Mouse (Mus musculus): ENCODE data around the gene Clcn6. TPM values are rescaled to one million over a fixed set of nuclear protein-coding genes. Genes with fewer than 3 reads are reported as not detected.

Clcn6 gene
- polyA plus RNA-seq, 1 experiment from 2014 or later, result 6.0 TPM

- 38% methylated on average over 5 of the region's 5 CpGs for WGBS
- no peak overlapping the region for H3K4me3 ChIP-seq (ENCODE audit: low read length)
- peaks cover 8% of the 10 kb centered on the region; the same call in 1 of the 2 replicates for H3K4me1 ChIP-seq (ENCODE audit: control insufficient read depth, insufficient read depth, low read length)
- H3K27me3 ChIP-seq (ENCODE audit: control insufficient read depth, insufficient read depth, low read length), result no peaks in the 10 kb centered on the region
- no peak overlapping the region for H3K27ac ChIP-seq (ENCODE audit: low read depth, low read length)
- no peak overlapping the region for H3K4me2 ChIP-seq (replicated peaks; ENCODE audit: low read depth, low read length)
- H3K9ac ChIP-seq (ENCODE audit: low read depth, low read length), result no peak overlapping the region
- no peak for ATAC-seq (ENCODE audit: low FRiP score, low TSS enrichment)
- H3K9me3 ChIP-seq (ENCODE audit: control insufficient read depth, low read length), result no peaks in the 10 kb centered on the region
- H3K36me3 ChIP-seq (ENCODE audit: control insufficient read depth, insufficient read depth, low read length), result no peaks in the 10 kb centered on the region
These were observed 32.9 kb upstream of the Clcn6 start for GRCm38 (mm10) chr4:148071508-148071907.

GRCm38 (mm10) chr4:148069602-148070218, 31.1 kb upstream of the Clcn6 start:
- no peaks in the 10 kb centered on the region for H3K36me3 ChIP-seq (ENCODE audit: control insufficient read depth, insufficient read depth, low read length)
- no peak overlapping the region for H3K27ac ChIP-seq (ENCODE audit: low read depth, low read length)
- WGBS, result 85% methylated on average over 9 of the region's 9 CpGs
- no peak overlapping the region for H3K4me2 ChIP-seq (replicated peaks; ENCODE audit: low read depth, low read length)
- H3K27me3 ChIP-seq (ENCODE audit: control insufficient read depth, insufficient read depth, low read length), result no peaks in the 10 kb centered on the region
- H3K9me3 ChIP-seq (ENCODE audit: control insufficient read depth, low read length), result no peaks in the 10 kb centered on the region
- no peak overlapping the region for H3K4me3 ChIP-seq (ENCODE audit: low read length)
- H3K9ac ChIP-seq (ENCODE audit: low read depth, low read length), result no peak overlapping the region
- no peak for ATAC-seq (ENCODE audit: low FRiP score, low TSS enrichment)
- peaks cover 11% of the 10 kb centered on the region for H3K4me1 ChIP-seq (ENCODE audit: control insufficient read depth, insufficient read depth, low read length)

DNA sequence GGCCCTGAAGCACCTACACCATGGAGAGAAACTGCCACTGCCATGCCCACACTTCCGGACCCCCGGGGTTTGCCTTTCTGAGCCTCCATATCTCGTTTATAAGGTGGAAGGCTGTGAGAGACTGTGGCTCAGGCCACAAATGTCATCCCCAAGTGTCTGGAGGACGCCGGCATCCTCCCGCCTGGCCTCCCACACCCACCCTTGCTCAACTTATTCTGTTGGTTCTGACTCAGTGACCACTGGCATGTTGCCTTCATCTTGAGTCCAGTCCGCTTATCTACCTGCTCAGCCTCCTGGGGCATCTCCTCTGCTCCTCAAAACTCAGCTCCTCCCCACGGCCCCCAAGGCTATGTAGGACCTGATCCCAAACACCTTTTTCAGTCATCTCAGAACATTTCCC, 28.7 kb upstream of the Clcn6 start:
- no peaks in the 10 kb centered on the region for H3K36me3 ChIP-seq (ENCODE audit: control insufficient read depth, insufficient read depth, low read length)
- H3K4me1 ChIP-seq (ENCODE audit: control insufficient read depth, insufficient read depth, low read length), result peaks cover 11% of the 10 kb centered on the region
- no peak overlapping the region for H3K9ac ChIP-seq (ENCODE audit: low read depth, low read length)
- no peaks in the 10 kb centered on the region for H3K9me3 ChIP-seq (ENCODE audit: control insufficient read depth, low read length)
- no peak for ATAC-seq (ENCODE audit: low FRiP score, low TSS enrichment)
- WGBS, result 74% methylated on average over 8 of the region's 8 CpGs
- H3K4me3 ChIP-seq (ENCODE audit: low read length), result no peak overlapping the region
- no peak overlapping the region for H3K27ac ChIP-seq (ENCODE audit: low read depth, low read length)
- no peaks in the 10 kb centered on the region for H3K27me3 ChIP-seq (ENCODE audit: control insufficient read depth, insufficient read depth, low read length)
- no peak overlapping the region for H3K4me2 ChIP-seq (replicated peaks; ENCODE audit: low read depth, low read length)

DNA sequence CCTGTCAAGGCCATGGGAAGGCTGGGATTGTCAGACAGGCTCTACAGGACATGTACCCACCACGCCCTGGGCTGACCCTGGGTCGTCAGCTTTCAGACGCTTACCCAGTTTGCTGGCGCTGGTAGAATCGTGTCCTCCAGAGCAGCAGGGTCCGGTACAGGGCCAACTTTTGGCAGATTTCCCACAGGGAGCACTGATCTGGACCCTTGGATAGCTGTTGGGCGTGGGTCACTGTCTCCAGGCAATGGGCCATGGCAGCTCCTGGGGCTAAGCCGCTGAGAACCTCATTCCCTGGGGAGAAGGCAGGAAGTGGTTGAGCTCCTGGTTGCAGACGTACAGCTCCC, 27.8 kb upstream of the Clcn6 start:
- H3K4me2 ChIP-seq (replicated peaks; ENCODE audit: low read depth, low read length), result no peak overlapping the region
- H3K9me3 ChIP-seq (ENCODE audit: control insufficient read depth, low read length), result no peaks in the 10 kb centered on the region
- H3K4me3 ChIP-seq (ENCODE audit: low read length), result no peak overlapping the region
- H3K36me3 ChIP-seq (ENCODE audit: control insufficient read depth, insufficient read depth, low read length), result no peaks in the 10 kb centered on the region
- 40% methylated on average over 9 of the region's 9 CpGs for WGBS
- H3K4me1 ChIP-seq (ENCODE audit: control insufficient read depth, insufficient read depth, low read length), result peaks cover 11% of the 10 kb centered on the region
- H3K27me3 ChIP-seq (ENCODE audit: control insufficient read depth, insufficient read depth, low read length), result no peaks in the 10 kb centered on the region
- no peak overlapping the region for H3K27ac ChIP-seq (ENCODE audit: low read depth, low read length)
- no peak overlapping the region for H3K9ac ChIP-seq (ENCODE audit: low read depth, low read length)
- peak; percentile 32; the same call in 1 of the 2 replicates for ATAC-seq (ENCODE audit: low FRiP score, low TSS enrichment)

DNA sequence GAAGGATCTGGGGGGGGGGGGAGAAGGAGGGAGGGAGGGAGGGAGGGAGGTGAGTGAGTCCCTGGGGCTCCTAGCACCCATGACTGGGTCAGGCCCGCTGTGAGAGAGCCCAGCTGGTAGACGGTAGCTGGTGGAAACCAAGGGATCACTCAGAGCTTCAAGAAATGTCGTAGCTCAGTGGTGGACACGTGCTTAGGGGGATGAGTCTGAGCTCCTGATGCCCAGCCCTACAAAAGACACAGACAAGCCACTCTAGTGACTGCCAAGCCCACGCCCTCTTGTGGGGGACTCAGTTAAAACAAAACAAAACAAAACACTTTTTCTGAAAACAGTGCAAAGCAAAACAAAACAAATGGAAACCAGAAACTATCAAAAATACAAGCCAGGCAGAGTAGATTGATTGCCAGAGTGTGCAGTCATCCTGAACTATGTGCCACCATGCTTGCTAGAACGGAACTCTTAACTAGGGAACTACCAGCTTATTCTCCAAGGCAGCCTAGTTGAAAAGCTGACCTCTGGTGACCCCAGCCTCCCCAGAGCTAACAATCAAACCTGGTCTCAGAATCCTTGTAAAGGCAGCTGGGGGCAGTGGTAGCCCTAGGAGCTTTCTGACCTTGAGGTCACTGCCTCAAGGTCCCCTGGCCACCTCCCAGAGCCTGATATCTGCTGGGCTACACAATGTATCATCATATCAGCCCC, 27.2 kb upstream of the Clcn6 start:
- Histone ChIP-seq H3K36me3 (ENCODE audit: control insufficient read depth, insufficient read depth, low read length) (no peaks in the 10 kb centered on the region), H3K4me2 (replicated peaks; ENCODE audit: low read depth, low read length) (no peak overlapping the region), H3K27ac (ENCODE audit: low read depth, low read length) (no peak overlapping the region), H3K9ac (ENCODE audit: low read depth, low read length) (no peak overlapping the region), H3K27me3 (ENCODE audit: control insufficient read depth, insufficient read depth, low read length) (no peaks in the 10 kb centered on the region), H3K4me3 (ENCODE audit: low read length) (no peak overlapping the region), H3K4me1 (ENCODE audit: control insufficient read depth, insufficient read depth, low read length) (peaks cover 11% of the 10 kb centered on the region), H3K9me3 (ENCODE audit: control insufficient read depth, low read length) (no peaks in the 10 kb centered on the region)
- 20% methylated on average over 6 of the region's 6 CpGs for WGBS
- ATAC-seq (ENCODE audit: low FRiP score, low TSS enrichment), result peak; percentile 68; the same call in 1 of the 2 replicates

DNA sequence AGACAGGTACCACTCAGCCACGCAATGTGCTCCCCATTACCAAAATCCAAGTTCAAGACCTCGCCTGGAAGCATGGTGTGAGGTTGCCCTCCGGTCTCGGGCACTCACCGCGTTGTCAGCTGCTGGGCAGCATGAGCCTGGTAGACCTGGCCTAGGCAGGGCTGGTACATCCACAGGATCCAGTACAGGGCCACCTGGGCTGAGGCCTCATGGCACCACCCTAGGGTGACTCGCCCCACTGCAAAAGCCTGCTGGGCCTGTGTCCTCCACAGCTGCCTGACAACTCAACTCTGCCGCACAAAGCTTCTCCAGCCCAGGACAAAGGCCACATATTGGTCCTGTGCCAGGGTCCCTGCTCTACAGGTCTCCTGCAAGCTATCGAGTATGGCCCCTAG, 22.5 kb upstream of the Clcn6 start:
- WGBS, result 91% methylated on average over 9 of the region's 9 CpGs
- Histone ChIP-seq H3K4me1 (ENCODE audit: control insufficient read depth, insufficient read depth, low read length) (peaks cover 3% of the 10 kb centered on the region), H3K4me3 (ENCODE audit: low read length) (no peak overlapping the region), H3K9me3 (ENCODE audit: control insufficient read depth, low read length) (no peaks in the 10 kb centered on the region), H3K9ac (ENCODE audit: low read depth, low read length) (no peak overlapping the region), H3K27me3 (ENCODE audit: control insufficient read depth, insufficient read depth, low read length) (no peaks in the 10 kb centered on the region), H3K27ac (ENCODE audit: low read depth, low read length) (no peak overlapping the region), H3K36me3 (ENCODE audit: control insufficient read depth, insufficient read depth, low read length) (peaks cover 26% of the 10 kb centered on the region), H3K4me2 (replicated peaks; ENCODE audit: low read depth, low read length) (no peak overlapping the region)
- ATAC-seq (ENCODE audit: low FRiP score, low TSS enrichment), result no peak

GRCm38 (mm10) chr4:148060120-148061085, 21.8 kb upstream of the Clcn6 start:
- no peak overlapping the region for H3K9ac ChIP-seq (ENCODE audit: low read depth, low read length)
- H3K27me3 ChIP-seq (ENCODE audit: control insufficient read depth, insufficient read depth, low read length), result no peaks in the 10 kb centered on the region
- no peak overlapping the region for H3K4me3 ChIP-seq (ENCODE audit: low read length)
- no peak overlapping the region for H3K27ac ChIP-seq (ENCODE audit: low read depth, low read length)
- H3K36me3 ChIP-seq (ENCODE audit: control insufficient read depth, insufficient read depth, low read length), result peaks cover 33% of the 10 kb centered on the region
- H3K4me1 ChIP-seq (ENCODE audit: control insufficient read depth, insufficient read depth, low read length), result no peaks in the 10 kb centered on the region
- H3K9me3 ChIP-seq (ENCODE audit: control insufficient read depth, low read length), result no peaks in the 10 kb centered on the region
- WGBS, result 49% methylated on average over 13 of the region's 13 CpGs
- peak; percentile 66 for ATAC-seq (ENCODE audit: low FRiP score, low TSS enrichment)
- H3K4me2 ChIP-seq (replicated peaks; ENCODE audit: low read depth, low read length), result no peak overlapping the region

DNA sequence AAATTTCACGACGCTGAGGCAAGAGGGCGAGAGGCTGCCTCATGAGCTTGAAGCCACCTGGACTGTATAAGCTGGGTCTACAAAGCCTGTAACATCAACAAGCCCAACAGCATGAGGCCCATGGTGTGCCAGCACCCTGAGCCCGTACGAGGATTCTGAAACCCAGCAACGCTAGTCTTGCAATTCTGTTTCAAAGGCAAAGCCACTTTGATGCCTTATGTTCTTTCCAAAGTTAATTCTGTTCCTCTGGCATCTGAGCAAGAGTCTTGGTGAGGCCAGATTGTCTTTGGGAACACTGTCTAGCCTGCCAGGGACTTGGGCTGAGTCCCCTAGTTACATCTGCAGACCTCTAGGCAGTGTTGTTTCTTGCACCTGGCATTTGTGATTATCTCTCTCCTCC, 20.4 kb upstream of the Clcn6 start:
- no peaks in the 10 kb centered on the region for H3K27me3 ChIP-seq (ENCODE audit: control insufficient read depth, insufficient read depth, low read length)
- H3K27ac ChIP-seq (ENCODE audit: low read depth, low read length), result no peak overlapping the region
- H3K9ac ChIP-seq (ENCODE audit: low read depth, low read length), result no peak overlapping the region
- ATAC-seq (ENCODE audit: low FRiP score, low TSS enrichment), result no peak
- peaks cover 42% of the 10 kb centered on the region for H3K36me3 ChIP-seq (ENCODE audit: control insufficient read depth, insufficient read depth, low read length)
- H3K4me3 ChIP-seq (ENCODE audit: low read length), result no peak overlapping the region
- no peaks in the 10 kb centered on the region for H3K9me3 ChIP-seq (ENCODE audit: control insufficient read depth, low read length)
- H3K4me1 ChIP-seq (ENCODE audit: control insufficient read depth, insufficient read depth, low read length), result no peaks in the 10 kb centered on the region
- H3K4me2 ChIP-seq (replicated peaks; ENCODE audit: low read depth, low read length), result no peak overlapping the region
- WGBS, result 94% methylated on average over 6 of the region's 6 CpGs

Measured in kidney, embryonic 14.5 days (tissue).